Mouse (Mus musculus) stomach, postnatal 0 days (tissue): Measurements from ENCODE around the gene Bbs12.

Experiments used
- CTCF ChIP-seq: IDR thresholded peaks from 2 replicates; pipeline ENCODE4 v1.5.1; 2016; ENCODE audit warnings: antibody characterized with exemption, low read depth, mild to moderate bottlenecking, moderate library complexity
- EP300 ChIP-seq: optimal IDR thresholded peaks from 2 replicates; pipeline ENCODE3; 2016; ENCODE audit warnings: antibody characterized with exemption

- TF ChIP-seq CTCF = no peak
- TF ChIP-seq EP300 = no peak
Observed at GRCm38 (mm10) chr3:37292654-37293053, 19.7 kb upstream of the Bbs12 start.
